ENCODE assay signal across 17 mouse cellular contexts in genomic region chr4:107515626-107516025, GRCm38 (mm10).
A peak's percentile ranks its signal among the peaks of the same experiment; 100 is the strongest.
DNase-seq lines count a peak whose midpoint lies in the region; ATAC-seq lines count a peak whose summit lies in the region.
"Had no signal": no experiment of that assay in that cellular context is flagged by ENCODE, and none has a peak within 500 bp of the region (broad histone marks: within the 10 kb centered on the region; RNA-seq: fewer than 3 reads in every experiment).

No protein-coding gene starts in this region.

- intact Hi-C loops in gastrocnemius, postnatal 14 days (cut with DNase I; ENCODE audit: low total_unique reads) = no loop called here

- peak; percentile 1 for DNase-seq in gastrocnemius, postnatal 14 days
- no peak for DNase-seq in gastrocnemius, adult 8-10 months (ENCODE audit: low spot score in 2 of 2)
- DNase-seq in layer of hippocampus, postnatal 25 days (ENCODE audit: extremely low spot score in 1 of 2, low spot score in 1 of 2) = peak; percentile 1
- no peak for DNase-seq in layer of hippocampus, adult 9-11 months
- DNase-seq in thymus, postnatal 4 days = peak; percentile 1
- DNase-seq in thymus, postnatal 25 days = no peak
- no peak for DNase-seq in left cerebral cortex, adult 8-10 months (ENCODE audit: low spot score in 2 of 2)
- DNase-seq: adrenal gland, adult 2 months; adrenal gland, postnatal 36 days; cerebellum, adult 18-20 months; cerebellum, adult 9-10 months; cerebellum, postnatal 14 days; forebrain, postnatal 0 days; heart, postnatal 14 days had no signal

- 0 out of 2 replicates have a peak, but pooled peaks have one; percentile 3 for ATAC-seq in erythroid progenitor cell, adult 5-6 weeks (replicated peaks; ENCODE audit: low FRiP score, poor library complexity, severe bottlenecking)
- ATAC-seq: CD4-positive, CD25-positive, alpha-beta regulatory T cell, adult 4 months; forebrain, embryonic 14.5 days; forebrain, postnatal 0 days had no signal

Comparison
In these comparisons a context has a peak if more than half of its experiments do, and no peak if none do; other contexts are left out.
1. DNase-seq: peak in gastrocnemius, postnatal 14 days (single experiment), layer of hippocampus, postnatal 25 days (2 of 2) and thymus, postnatal 4 days (single experiment); none in gastrocnemius, adult 8-10 months (0 of 2), layer of hippocampus, adult 9-11 months (single experiment), thymus, postnatal 25 days (single experiment) and left cerebral cortex, adult 8-10 months (0 of 2).